Comparison of ENCODE assay signal across 8 mouse cellular contexts in genomic region chr11:75650958-75651425, GRCm38 (mm10). TPM values are rescaled to one million over a fixed set of nuclear protein-coding genes. Genes with fewer than 3 reads are reported as not detected.
A peak's percentile ranks its signal among the peaks of the same experiment; 100 is the strongest.
DNase-seq lines count a peak whose midpoint lies in the region; ATAC-seq and TF ChIP-seq lines count a peak whose summit lies in the region.

No protein-coding gene starts in this region.

- no peaks in the 10 kb centered on the region for H3K27me3 ChIP-seq in heart, embryonic 10.5 days (ENCODE audit: insufficient read depth, poor library complexity, severe bottlenecking)
- H3K27me3 ChIP-seq in intestine, embryonic 15.5 days (replicated peaks): no peaks in the 10 kb centered on the region
- H3K27me3 ChIP-seq in midbrain, embryonic 14.5 days (ENCODE audit: control insufficient read depth, insufficient read depth, low read length): peaks cover 32% of the 10 kb centered on the region

- 36% methylated on average over 13 of the region's 13 CpGs for WGBS in heart, embryonic 10.5 days
- 44% methylated on average over 13 of the region's 13 CpGs for WGBS in intestine, embryonic 15.5 days
- 52% methylated on average over 13 of the region's 13 CpGs for WGBS in midbrain, embryonic 14.5 days

- ATAC-seq in intestine, embryonic 15.5 days: no peak
- ATAC-seq in midbrain, embryonic 14.5 days (ENCODE audit: low FRiP score, low TSS enrichment): 0 out of 2 replicates have a peak, but pooled peaks have one; percentile 1
- no peak for ATAC-seq in inflammation-experienced regulatory T-cells, adult 6 months

- peak overlapping the region; percentile 92 for H3K4me2 ChIP-seq in intestine, embryonic 15.5 days (replicated peaks)
- H3K4me2 ChIP-seq in midbrain, embryonic 14.5 days (ENCODE audit: low read length): peak overlapping the region; percentile 83

- H3K27ac ChIP-seq in heart, embryonic 10.5 days: peak overlapping the region; percentile 96
- H3K27ac ChIP-seq in cortical plate, adult 2 months (ENCODE audit: insufficient read depth, low read length): no peak overlapping the region
- peak overlapping the region; percentile 93 for H3K27ac ChIP-seq in intestine, embryonic 15.5 days
- no peak overlapping the region for H3K27ac ChIP-seq in midbrain, embryonic 14.5 days (replicated peaks; ENCODE audit: low read depth, low read length)

- H3K36me3 ChIP-seq in heart, embryonic 10.5 days: no peaks in the 10 kb centered on the region
- H3K36me3 ChIP-seq in intestine, embryonic 15.5 days: no peaks in the 10 kb centered on the region
- no peaks in the 10 kb centered on the region for H3K36me3 ChIP-seq in midbrain, embryonic 14.5 days (ENCODE audit: control insufficient read depth, insufficient read depth, low read length)

- intact Hi-C loops in heart, postnatal 14 days (cut with DNase I): no loop called here

- peak overlapping the region; percentile 81 for H3K9ac ChIP-seq in intestine, embryonic 15.5 days
- H3K9ac ChIP-seq in midbrain, embryonic 14.5 days (replicated peaks; ENCODE audit: low read length): peak overlapping the region; percentile 65

- no peak for DNase-seq in heart, embryonic 10.5 days (ENCODE audit: low spot score)
- no peak for DNase-seq in heart, postnatal 14 days
- DNase-seq in midbrain, embryonic 14.5 days: no peak
- DNase-seq in frontal cortex, postnatal 10 days (ENCODE audit: low spot score in 2 of 2): no peak
- no peak for DNase-seq in urinary bladder, postnatal 14 days (ENCODE audit: low spot score)

- no peak for TF ChIP-seq CTCF in cortical plate, adult 2 months (IDR thresholded peaks at IDR 0.05; ENCODE audit: extremely low read depth, insufficient read depth, low read length)

- no peak for TF ChIP-seq POLR2A in cortical plate, adult 2 months (IDR thresholded peaks at IDR 0.05; ENCODE audit: extremely low read depth, insufficient read depth, low read length)

- H3K4me1 ChIP-seq in heart, embryonic 10.5 days: peaks cover 62% of the 10 kb centered on the region
- H3K4me1 ChIP-seq in cortical plate, adult 2 months (ENCODE audit: control insufficient read depth, insufficient read depth, low read length): peaks cover 5% of the 10 kb centered on the region
- H3K4me1 ChIP-seq in intestine, embryonic 15.5 days (replicated peaks): peaks cover 38% of the 10 kb centered on the region
- H3K4me1 ChIP-seq in midbrain, embryonic 14.5 days (ENCODE audit: control insufficient read depth, insufficient read depth, low read length): peaks cover 30% of the 10 kb centered on the region

- peak overlapping the region; percentile 84 for H3K4me3 ChIP-seq in heart, embryonic 10.5 days
- peak overlapping the region; percentile 52; the same call in 1 of the 2 replicates for H3K4me3 ChIP-seq in cortical plate, adult 2 months (ENCODE audit: insufficient read depth, low read length)
- peak overlapping the region; percentile 68 for H3K4me3 ChIP-seq in intestine, embryonic 15.5 days (replicated peaks)
- H3K4me3 ChIP-seq in midbrain, embryonic 14.5 days (replicated peaks; ENCODE audit: low read depth, low read length): peak overlapping the region; percentile 44

- no peaks in the 10 kb centered on the region for H3K9me3 ChIP-seq in heart, embryonic 10.5 days
- no peaks in the 10 kb centered on the region for H3K9me3 ChIP-seq in intestine, embryonic 15.5 days
- no peaks in the 10 kb centered on the region for H3K9me3 ChIP-seq in midbrain, embryonic 14.5 days (ENCODE audit: control insufficient read depth, low read length)

RNA-seq across cellular contexts. Expression of gene Myo1c, which starts 0.7 kb away (rescaled TPM):
- 55.3 and 75.2 TPM in 2 replicates for polyA plus RNA-seq in heart, embryonic 10.5 days (2016; fragmentation: Nextera tagmentation; extraction: Ambion mirVana)
- 100 to 1,000 TPM; 136 to 143 TPM for total RNA-seq in heart, postnatal 14 days (2021)
- 17.7 and 19.0 TPM in 2 replicates for polyA plus RNA-seq in cortical plate, adult 2 months (2012; rRNA removed)
- polyA plus RNA-seq in intestine, embryonic 15.5 days (2015; fragmentation: Nextera tagmentation; extraction: Ambion mirVana): 48.6 and 50.0 TPM in 2 replicates
- polyA plus RNA-seq in midbrain, embryonic 14.5 days (2014; fragmentation: Nextera tagmentation; extraction: Ambion mirVana): 4.2 and 5.2 TPM in 2 replicates
- polyA plus RNA-seq in inflammation-experienced regulatory T-cells, adult 6 months (2017; shearing (Covaris generic)): 10 to 100 TPM; 15.6 to 24.5 (median 23.1) TPM

RNA-seq across cellular contexts. Expression of gene Inpp5k, which starts 20.2 kb away (rescaled TPM):
- polyA plus RNA-seq in heart, embryonic 10.5 days (2016; fragmentation: Nextera tagmentation; extraction: Ambion mirVana): 16.9 and 18.7 TPM in 2 replicates
- 10 to 100 TPM; 32.7 to 32.8 TPM for total RNA-seq in heart, postnatal 14 days (2021)
- 66.1 and 68.9 TPM in 2 replicates for polyA plus RNA-seq in cortical plate, adult 2 months (2012; rRNA removed)
- polyA plus RNA-seq in intestine, embryonic 15.5 days (2015; fragmentation: Nextera tagmentation; extraction: Ambion mirVana): 17.6 and 19.4 TPM in 2 replicates
- 49.2 and 53.0 TPM in 2 replicates for polyA plus RNA-seq in midbrain, embryonic 14.5 days (2014; fragmentation: Nextera tagmentation; extraction: Ambion mirVana)
- 100 to 1,000 TPM; 110 to 156 (median 133) TPM for polyA plus RNA-seq in inflammation-experienced regulatory T-cells, adult 6 months (2017; shearing (Covaris generic))

RNA-seq across cellular contexts. Expression of gene Crk, which starts 28.1 kb away (rescaled TPM):
- 110 and 113 TPM in 2 replicates for polyA plus RNA-seq in heart, embryonic 10.5 days (2016; fragmentation: Nextera tagmentation; extraction: Ambion mirVana)
- 10 to 100 TPM; 91.1 to 94.4 TPM for total RNA-seq in heart, postnatal 14 days (2021)
- 80.5 and 82.5 TPM in 2 replicates for polyA plus RNA-seq in cortical plate, adult 2 months (2012; rRNA removed)
- 105 and 109 TPM in 2 replicates for polyA plus RNA-seq in intestine, embryonic 15.5 days (2015; fragmentation: Nextera tagmentation; extraction: Ambion mirVana)
- 83.7 and 114 TPM in 2 replicates for polyA plus RNA-seq in midbrain, embryonic 14.5 days (2014; fragmentation: Nextera tagmentation; extraction: Ambion mirVana)
- polyA plus RNA-seq in inflammation-experienced regulatory T-cells, adult 6 months (2017; shearing (Covaris generic)): 10 to 100 TPM; 10.5 to 13.5 (median 12.0) TPM

Comparison
In these comparisons a context has a peak if more than half of its experiments do, and no peak if none do; other contexts are left out.
1. H3K27ac ChIP-seq: peak in heart, embryonic 10.5 days (single experiment) and intestine, embryonic 15.5 days (single experiment); none in cortical plate, adult 2 months (single experiment) and midbrain, embryonic 14.5 days (single experiment).
2. Peak in every context shown above with its lines, with median percentiles within 50 percentile points of each other: H3K4me3 ChIP-seq.